Mouse (Mus musculus): ENCODE data around the gene Mipep. TPM values are rescaled to one million over a fixed set of nuclear protein-coding genes. Genes with fewer than 3 reads are reported as not detected.

Mipep gene
- polyA plus RNA-seq, 1 experiment from 2014 or later, result 18.3 TPM

DNA sequence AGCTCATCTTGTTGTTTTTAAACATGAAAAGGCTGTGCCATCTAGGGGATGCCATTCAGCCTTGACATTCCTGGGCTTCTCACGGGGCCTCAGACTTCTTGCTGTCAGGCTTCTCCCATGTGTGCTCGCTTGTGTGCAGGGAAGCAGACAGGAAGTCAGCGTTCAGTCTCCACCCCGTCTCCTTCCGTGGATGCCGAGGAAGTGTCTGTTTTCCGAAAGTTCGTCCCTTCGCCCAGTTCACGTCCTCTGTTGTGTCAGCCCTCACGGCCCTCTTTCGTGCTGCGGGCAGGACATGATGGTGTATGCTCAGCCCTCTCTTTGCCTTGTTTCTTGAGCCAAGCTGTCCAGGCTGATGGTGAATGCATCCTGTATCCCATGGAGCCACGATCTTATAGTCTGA is 65.7 kb downstream of the Mipep start:
- Histone ChIP-seq H3K27me3 (no peaks in the 10 kb centered on the region), H3K4me3 (no peak overlapping the region), H3K4me2 (no peak overlapping the region), H3K9me3 (replicated peaks) (no peaks in the 10 kb centered on the region), H3K4me1 (no peaks in the 10 kb centered on the region), H3K36me3 (ENCODE audit: poor library complexity, severe bottlenecking) (peaks cover 63% of the 10 kb centered on the region), H3K9ac (no peak overlapping the region), H3K27ac (no peak overlapping the region)
- WGBS, result 89% methylated on average over 14 of the region's 14 CpGs
- no peak for ATAC-seq

DNA sequence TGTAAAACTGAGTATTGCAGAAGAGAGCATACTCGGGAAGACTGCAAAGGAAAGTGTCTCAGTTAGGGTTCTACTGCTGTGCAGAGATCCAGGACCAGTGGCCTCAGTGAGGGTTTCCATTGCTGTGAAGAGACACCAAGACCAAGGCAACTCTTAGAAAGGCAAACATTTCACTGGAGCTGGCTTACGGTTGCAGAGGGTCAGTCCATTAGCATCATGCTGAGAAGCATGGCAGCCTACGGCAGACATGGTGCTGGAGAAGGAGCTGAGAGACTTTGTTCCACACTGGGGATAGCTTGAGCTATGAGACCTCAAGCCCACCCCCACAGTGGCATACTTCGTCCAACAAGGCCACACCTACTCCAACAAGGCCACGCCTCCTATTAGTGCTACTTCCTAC is 67.3 kb downstream of the Mipep start:
- no peaks in the 10 kb centered on the region for H3K9me3 ChIP-seq (replicated peaks)
- no peak overlapping the region for H3K4me2 ChIP-seq
- WGBS, result 89% methylated on average over 5 of the region's 5 CpGs
- H3K4me3 ChIP-seq, result no peak overlapping the region
- H3K27ac ChIP-seq, result no peak overlapping the region
- H3K9ac ChIP-seq, result no peak overlapping the region
- H3K4me1 ChIP-seq, result no peaks in the 10 kb centered on the region
- H3K36me3 ChIP-seq (ENCODE audit: poor library complexity, severe bottlenecking), result peaks cover 65% of the 10 kb centered on the region
- ATAC-seq, result no peak
- no peaks in the 10 kb centered on the region for H3K27me3 ChIP-seq

DNA sequence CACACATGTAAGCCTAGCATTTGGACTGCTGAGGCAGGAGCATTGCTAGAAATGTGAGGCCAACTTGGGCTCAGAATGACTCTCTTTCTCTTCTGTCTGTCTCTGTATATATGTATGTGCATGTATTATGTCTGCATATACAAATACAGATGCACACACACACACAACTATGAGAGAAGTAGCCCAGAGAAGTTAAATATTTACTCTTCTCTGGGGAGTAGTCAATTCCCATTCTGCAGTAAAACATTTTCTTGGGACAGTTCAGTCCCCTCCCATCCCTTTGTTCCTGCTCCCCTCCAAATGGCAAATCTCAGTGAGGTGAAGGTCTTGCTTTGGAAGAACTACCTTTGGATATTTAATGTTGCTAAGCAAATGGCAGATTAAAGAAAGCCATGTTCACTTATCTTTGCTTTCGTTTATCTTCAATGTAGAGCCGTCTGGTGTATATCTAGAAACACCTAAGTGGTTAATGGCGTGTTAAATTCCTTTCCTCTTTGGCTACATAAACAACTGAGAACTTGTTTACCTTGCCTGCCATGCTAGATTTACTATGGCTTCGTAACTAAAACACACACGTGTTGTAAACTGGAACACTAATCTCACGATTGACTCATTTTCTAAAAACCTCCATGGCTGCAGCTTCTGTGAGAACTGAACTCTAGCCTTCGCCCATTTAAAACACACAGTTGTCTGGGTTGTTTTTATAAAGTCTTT is 72.0 kb downstream of the Mipep start:
- H3K4me2 ChIP-seq, result no peak overlapping the region
- H3K27me3 ChIP-seq, result no peaks in the 10 kb centered on the region
- H3K9me3 ChIP-seq (replicated peaks), result no peaks in the 10 kb centered on the region
- peaks cover 29% of the 10 kb centered on the region for H3K36me3 ChIP-seq (ENCODE audit: poor library complexity, severe bottlenecking)
- no peaks in the 10 kb centered on the region for H3K4me1 ChIP-seq
- H3K4me3 ChIP-seq, result no peak overlapping the region
- WGBS, result 88% methylated on average over 7 of the region's 7 CpGs
- H3K9ac ChIP-seq, result no peak overlapping the region
- H3K27ac ChIP-seq, result no peak overlapping the region
- ATAC-seq, result no peak

DNA sequence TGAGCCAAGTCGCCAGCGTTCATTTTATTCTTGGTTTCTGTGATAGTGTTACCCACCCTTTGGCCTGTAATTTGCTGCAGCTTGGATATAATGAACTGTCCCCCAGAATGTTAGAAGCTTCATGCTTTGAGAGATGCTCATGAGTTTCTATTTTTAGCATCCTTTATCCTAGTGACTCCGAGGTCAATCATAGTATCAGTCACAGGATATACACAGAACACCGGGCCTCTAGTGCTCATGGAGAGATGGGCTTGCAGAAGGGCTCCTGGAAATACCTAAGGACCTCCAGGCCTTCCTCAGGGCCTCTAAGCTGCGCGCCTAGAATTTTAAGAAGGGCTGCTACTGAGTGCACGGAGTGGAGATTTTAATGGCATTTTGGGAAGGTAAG is 72.5 kb downstream of the Mipep start:
- Histone ChIP-seq H3K4me2 (no peak overlapping the region), H3K27me3 (no peaks in the 10 kb centered on the region), H3K9ac (no peak overlapping the region), H3K36me3 (ENCODE audit: poor library complexity, severe bottlenecking) (peaks cover 24% of the 10 kb centered on the region; the same call in 1 of the 2 replicates), H3K27ac (no peak overlapping the region), H3K4me3 (no peak overlapping the region), H3K4me1 (no peaks in the 10 kb centered on the region), H3K9me3 (replicated peaks) (no peaks in the 10 kb centered on the region)
- no peak for ATAC-seq
- WGBS, result 88% methylated on average over 7 of the region's 7 CpGs

DNA sequence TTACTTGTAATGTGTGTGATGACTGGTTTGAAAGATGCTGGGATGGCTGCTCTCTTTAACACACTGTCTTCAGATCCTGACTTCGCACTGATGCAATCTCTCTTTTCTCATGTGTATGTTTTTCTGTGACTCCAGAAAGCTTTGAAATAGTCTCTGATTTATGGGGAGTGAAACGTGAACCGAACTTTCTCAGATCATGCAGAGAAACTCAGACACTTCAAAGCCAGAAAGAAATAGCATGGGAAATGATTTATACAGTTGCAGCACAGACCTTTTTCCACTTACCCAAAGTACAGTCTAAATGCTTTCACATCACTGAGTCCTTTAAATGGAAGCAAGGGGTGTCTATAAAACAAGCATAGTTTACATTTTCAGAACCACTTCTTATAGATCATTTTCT is 79.0 kb downstream of the Mipep start:
- Histone ChIP-seq H3K4me2 (no peak overlapping the region), H3K4me3 (no peak overlapping the region), H3K9me3 (replicated peaks) (no peaks in the 10 kb centered on the region), H3K27me3 (no peaks in the 10 kb centered on the region), H3K4me1 (peaks cover 3% of the 10 kb centered on the region), H3K9ac (no peak overlapping the region), H3K27ac (no peak overlapping the region), H3K36me3 (ENCODE audit: poor library complexity, severe bottlenecking) (no peaks in the 10 kb centered on the region)
- ATAC-seq, result no peak
- 88% methylated on average over 3 of the region's 3 CpGs for WGBS

DNA sequence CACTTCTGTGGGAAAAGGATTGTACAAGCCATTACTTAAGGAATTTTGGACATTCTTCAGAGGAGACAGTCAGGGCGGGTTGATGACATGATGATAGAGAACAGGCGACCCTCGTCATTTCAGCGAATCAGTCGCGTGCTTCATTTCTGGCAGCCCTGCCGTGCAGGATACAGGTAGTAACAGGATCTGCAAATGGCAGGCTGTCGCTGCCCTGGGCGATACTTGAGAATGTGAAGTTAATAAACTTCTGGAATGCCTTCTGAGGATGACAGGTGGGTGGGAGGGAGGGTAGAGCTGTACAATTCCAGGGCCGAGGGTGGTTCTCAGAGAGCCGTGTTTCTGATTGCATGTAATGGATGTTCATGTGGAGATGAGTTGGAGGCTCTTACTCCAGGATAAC is 82.0 kb downstream of the Mipep start:
- no peaks in the 10 kb centered on the region for H3K9me3 ChIP-seq (replicated peaks)
- no peak overlapping the region for H3K4me2 ChIP-seq
- H3K4me3 ChIP-seq, result no peak overlapping the region
- ATAC-seq, result no peak
- 0 out of 2 replicates have a peak, but pooled peaks cover 7% of the 10 kb centered on the region for H3K36me3 ChIP-seq (ENCODE audit: poor library complexity, severe bottlenecking)
- 89% methylated on average over 11 of the region's 11 CpGs for WGBS
- H3K4me1 ChIP-seq, result peaks cover 6% of the 10 kb centered on the region
- H3K27ac ChIP-seq, result no peak overlapping the region
- no peaks in the 10 kb centered on the region for H3K27me3 ChIP-seq
- no peak overlapping the region for H3K9ac ChIP-seq

DNA sequence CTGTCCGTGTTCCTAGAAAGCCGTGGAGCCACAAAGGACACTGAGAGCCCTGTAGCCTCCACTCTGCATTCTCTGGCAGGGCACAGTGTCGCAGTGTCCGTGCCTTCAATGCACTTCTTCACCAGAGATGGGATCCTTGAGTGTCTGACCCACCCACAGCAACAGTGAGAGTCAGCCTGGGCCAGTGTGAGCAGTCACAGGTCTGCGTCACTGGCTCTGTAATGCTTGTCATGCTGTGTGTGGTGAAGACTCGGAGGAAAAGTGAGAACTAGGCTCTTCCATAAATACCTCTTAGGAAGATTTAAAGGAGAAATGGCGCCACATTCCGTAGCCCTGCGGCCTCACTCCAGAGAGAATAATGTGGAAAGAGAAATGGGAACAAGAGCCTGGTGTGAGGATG is 84.0 kb downstream of the Mipep start:
- H3K4me1 ChIP-seq, result peaks cover 6% of the 10 kb centered on the region
- H3K36me3 ChIP-seq (ENCODE audit: poor library complexity, severe bottlenecking), result peaks cover 15% of the 10 kb centered on the region
- H3K27ac ChIP-seq, result no peak overlapping the region
- ATAC-seq, result no peak
- H3K4me2 ChIP-seq, result no peak overlapping the region
- H3K9me3 ChIP-seq (replicated peaks), result no peaks in the 10 kb centered on the region
- H3K9ac ChIP-seq, result no peak overlapping the region
- 22% methylated on average over 9 of the region's 9 CpGs for WGBS
- no peaks in the 10 kb centered on the region for H3K27me3 ChIP-seq
- no peak overlapping the region for H3K4me3 ChIP-seq

DNA sequence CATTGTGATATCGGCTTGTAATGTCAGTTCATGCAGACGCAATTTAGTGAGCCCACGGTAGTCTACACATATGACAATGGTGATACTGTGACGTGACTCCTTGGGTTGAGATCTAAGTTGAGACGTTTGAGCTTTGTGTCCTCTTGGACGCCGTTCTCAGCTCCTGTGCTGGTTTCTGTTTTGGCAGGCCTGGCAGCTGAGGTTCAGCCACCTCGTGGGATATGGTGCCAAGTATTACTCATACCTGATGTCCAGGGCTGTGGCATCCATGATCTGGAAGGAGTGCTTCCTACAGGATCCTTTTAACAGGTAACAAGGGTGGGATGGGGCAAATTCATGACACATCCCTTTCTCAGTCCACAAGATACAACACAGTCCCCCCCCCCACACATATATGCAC is 87.5 kb downstream of the Mipep start:
- no peak overlapping the region for H3K27ac ChIP-seq
- H3K27me3 ChIP-seq, result no peaks in the 10 kb centered on the region
- no peak overlapping the region for H3K9ac ChIP-seq
- no peak overlapping the region for H3K4me2 ChIP-seq
- H3K9me3 ChIP-seq (replicated peaks), result no peaks in the 10 kb centered on the region
- 95% methylated on average over 8 of the region's 8 CpGs for WGBS
- H3K4me3 ChIP-seq, result no peak overlapping the region
- peaks cover 21% of the 10 kb centered on the region for H3K36me3 ChIP-seq (ENCODE audit: poor library complexity, severe bottlenecking)
- no peak for ATAC-seq
- H3K4me1 ChIP-seq, result peaks cover 6% of the 10 kb centered on the region

DNA sequence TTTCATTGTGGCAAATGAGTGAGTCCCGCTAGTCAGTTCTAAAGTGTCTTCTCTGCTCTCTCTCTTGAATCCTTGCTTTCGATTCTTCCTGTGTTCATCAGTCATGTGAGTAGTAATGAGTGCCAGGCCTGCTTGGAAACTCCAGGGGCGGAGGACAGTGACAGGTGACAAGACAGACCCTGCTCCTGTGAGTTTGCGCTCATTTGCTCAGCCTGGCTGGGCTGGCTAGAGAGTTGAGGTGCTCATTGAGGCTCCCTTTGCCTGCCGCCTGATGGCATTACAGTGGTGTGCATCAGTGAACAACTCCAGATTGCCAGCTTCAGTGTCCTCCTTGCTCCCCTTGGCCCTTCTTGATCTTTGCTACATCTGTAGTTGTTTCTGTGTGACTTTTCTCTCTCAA is 97.7 kb downstream of the Mipep start:
- H3K4me2 ChIP-seq, result no peak overlapping the region
- no peaks in the 10 kb centered on the region for H3K27me3 ChIP-seq
- no peak for ATAC-seq
- peaks cover 9% of the 10 kb centered on the region; the same call in 1 of the 2 replicates for H3K9me3 ChIP-seq (replicated peaks)
- H3K36me3 ChIP-seq (ENCODE audit: poor library complexity, severe bottlenecking), result peaks cover 7% of the 10 kb centered on the region
- H3K9ac ChIP-seq, result no peak overlapping the region
- no peaks in the 10 kb centered on the region for H3K4me1 ChIP-seq
- no peak overlapping the region for H3K4me3 ChIP-seq
- 94% methylated on average over 5 of the region's 5 CpGs for WGBS
- no peak overlapping the region for H3K27ac ChIP-seq

DNA sequence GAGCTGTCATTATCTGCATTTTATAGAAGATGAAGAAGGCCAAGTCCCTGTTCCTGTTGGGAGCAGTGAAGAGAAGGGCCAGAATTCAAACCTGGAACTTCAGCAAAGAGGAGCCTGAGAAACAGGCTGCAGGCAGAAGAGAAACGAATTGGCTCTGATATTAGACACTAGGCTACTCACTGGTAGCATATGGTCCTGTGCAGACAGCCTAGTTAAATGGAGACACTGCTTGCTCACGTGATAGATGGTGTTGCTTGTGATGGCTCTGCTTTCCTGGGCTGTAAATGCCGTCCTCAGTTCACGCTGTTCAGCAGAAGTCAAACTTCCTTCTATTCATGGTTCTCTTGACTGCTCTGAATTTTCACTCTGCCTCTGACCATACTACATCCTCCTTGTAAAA is 98.3 kb downstream of the Mipep start:
- Histone ChIP-seq H3K9me3 (replicated peaks) (peaks cover 9% of the 10 kb centered on the region; the same call in 1 of the 2 replicates), H3K27me3 (no peaks in the 10 kb centered on the region), H3K4me3 (no peak overlapping the region), H3K27ac (no peak overlapping the region), H3K9ac (no peak overlapping the region), H3K4me1 (no peaks in the 10 kb centered on the region), H3K4me2 (no peak overlapping the region), H3K36me3 (ENCODE audit: poor library complexity, severe bottlenecking) (peaks cover 8% of the 10 kb centered on the region)
- 95% methylated on average over 4 of the region's 4 CpGs for WGBS
- no peak for ATAC-seq

DNA sequence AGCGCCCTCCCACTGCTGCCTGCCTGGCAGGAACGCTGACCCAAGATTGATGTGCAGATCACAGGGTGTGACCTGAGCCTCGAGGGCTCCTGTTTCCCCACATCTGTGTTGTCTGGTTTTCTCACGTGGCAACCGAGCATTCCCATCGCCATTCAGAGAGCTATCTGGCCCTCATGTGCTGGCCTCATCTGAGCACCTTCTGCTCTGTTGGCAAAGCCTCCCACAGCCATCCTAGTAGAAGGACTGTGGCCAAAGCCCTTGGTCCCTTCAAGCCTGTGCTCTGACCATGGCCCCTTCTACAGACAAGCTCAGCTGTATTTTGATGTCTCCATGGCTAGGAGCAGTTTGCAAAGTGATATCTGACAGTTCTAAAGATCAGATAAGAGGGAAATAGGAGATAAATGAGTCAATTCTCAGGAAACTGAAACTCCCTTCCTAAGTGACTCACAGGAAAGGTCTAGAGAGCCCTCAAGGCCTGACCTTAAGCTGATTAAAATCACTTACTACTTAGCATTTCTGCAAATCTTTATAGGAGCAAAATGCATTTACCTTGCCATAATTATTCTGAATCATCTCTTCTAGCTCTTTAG is 101.1 kb downstream of the Mipep start:
- Histone ChIP-seq H3K9ac (no peak overlapping the region), H3K4me2 (no peak overlapping the region), H3K9me3 (replicated peaks) (peaks cover 9% of the 10 kb centered on the region; the same call in 1 of the 2 replicates), H3K27me3 (no peaks in the 10 kb centered on the region), H3K36me3 (ENCODE audit: poor library complexity, severe bottlenecking) (peaks cover 13% of the 10 kb centered on the region), H3K4me3 (no peak overlapping the region), H3K4me1 (no peaks in the 10 kb centered on the region), H3K27ac (no peak overlapping the region)
- no peak for ATAC-seq
- 85% methylated on average over 6 of the region's 6 CpGs for WGBS

DNA sequence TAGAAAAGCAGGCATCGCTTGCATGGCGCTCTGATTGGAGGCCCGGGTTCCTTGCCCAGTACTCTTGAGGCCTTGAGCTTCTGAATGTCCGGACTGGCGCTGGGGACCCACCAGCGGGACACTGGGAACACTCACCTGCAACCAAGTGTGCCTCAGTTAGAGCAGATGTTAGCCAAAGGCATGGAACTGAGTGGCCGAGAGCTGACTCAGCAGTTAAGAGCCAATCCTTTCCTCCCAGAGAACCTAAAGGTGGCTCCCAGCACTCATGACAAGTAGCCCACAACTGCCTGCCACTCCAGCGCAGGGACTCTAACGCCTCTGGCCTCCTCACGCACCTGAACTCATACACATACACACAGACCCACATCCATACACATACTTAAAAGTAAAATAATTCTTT is 109.5 kb downstream of the Mipep start:
- no peak overlapping the region for H3K9ac ChIP-seq
- 93% methylated on average over 10 of the region's 10 CpGs for WGBS
- H3K4me2 ChIP-seq, result no peak overlapping the region
- no peaks in the 10 kb centered on the region for H3K36me3 ChIP-seq (ENCODE audit: poor library complexity, severe bottlenecking)
- ATAC-seq, result no peak
- H3K4me3 ChIP-seq, result no peak overlapping the region
- no peak overlapping the region for H3K27ac ChIP-seq
- H3K27me3 ChIP-seq, result no peaks in the 10 kb centered on the region
- H3K4me1 ChIP-seq, result 0 out of 2 replicates have a peak, but pooled peaks cover 4% of the 10 kb centered on the region
- no peaks in the 10 kb centered on the region for H3K9me3 ChIP-seq (replicated peaks)

Data from forebrain, embryonic 13.5 days (tissue).